Mouse (Mus musculus): ENCODE results near the gene Cipc. TPM values are rescaled to one million over a fixed set of nuclear protein-coding genes. Genes with fewer than 3 reads are reported as not detected.

The Cipc gene
- polyA plus RNA-seq, 1 experiment = 52.3 TPM

DNA sequence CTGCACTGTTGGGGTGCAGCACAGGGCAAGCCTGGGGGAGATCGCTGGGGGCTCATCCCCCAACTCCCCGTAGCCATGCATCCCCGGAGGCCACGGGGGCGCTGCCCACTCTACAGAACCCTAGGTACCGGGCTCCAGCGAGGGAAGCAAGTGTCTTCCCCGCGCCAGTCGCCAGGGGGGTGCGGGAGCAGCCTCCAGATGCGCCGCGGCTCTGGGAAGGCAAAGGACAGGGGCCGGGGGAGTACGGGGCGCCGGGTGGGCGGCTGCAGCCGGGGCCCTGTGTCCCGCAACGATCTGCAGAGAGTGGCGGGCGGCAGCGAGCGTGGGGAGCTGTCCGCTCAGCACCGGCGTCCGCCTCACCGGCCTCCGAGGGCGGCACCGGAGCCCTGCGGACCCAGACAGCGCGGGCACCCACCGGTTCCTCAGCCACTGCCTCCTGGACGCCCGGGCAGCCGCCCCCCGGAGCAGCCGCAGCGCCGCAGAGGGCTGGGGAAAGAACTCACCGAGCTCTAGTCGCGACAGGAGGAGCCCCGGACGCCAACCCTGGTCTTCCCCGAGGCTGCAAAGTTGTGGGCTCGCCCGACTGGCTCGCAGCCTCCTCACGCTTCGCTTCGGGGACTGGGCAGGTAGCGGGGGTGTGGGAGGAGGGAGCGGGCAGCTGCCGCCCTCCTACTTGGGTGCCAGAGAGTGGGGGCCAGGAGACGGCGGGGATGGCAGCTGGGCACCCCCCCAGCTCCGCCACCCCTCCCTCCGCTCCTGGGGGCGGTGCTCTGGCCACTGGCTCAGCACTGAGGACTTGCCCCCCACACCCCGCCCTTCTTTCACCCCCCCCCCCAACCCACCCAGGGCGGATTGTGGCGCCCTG lies 43.3 kb downstream of the Cipc start, which contains the start of gene Zdhhc22:
TSS of gene Zdhhc22 (minus strand) at position 541 of the 865 bp plus-strand sequence.
- no peak for DNase-seq (ENCODE audit: low spot score)

DNA sequence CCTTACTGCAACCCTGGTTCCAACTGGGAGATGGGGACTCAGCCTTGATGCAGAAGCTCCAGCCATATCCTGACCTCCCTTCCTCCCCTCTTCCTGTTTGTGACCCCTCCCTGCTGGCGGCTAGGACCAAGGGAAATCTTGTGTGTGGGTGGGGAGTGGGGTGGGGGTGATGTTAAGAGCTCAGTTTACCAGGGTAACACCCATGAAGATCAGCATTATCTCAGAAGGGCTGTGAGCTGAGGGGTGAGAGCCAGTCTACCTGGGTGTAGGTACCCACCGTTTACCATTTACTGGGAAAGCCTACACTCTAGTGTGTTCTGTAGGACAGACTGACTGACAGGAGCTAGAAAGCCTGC lies 43.9 kb downstream of the Cipc start:
- DNase-seq (ENCODE audit: low spot score) = no peak

DNA sequence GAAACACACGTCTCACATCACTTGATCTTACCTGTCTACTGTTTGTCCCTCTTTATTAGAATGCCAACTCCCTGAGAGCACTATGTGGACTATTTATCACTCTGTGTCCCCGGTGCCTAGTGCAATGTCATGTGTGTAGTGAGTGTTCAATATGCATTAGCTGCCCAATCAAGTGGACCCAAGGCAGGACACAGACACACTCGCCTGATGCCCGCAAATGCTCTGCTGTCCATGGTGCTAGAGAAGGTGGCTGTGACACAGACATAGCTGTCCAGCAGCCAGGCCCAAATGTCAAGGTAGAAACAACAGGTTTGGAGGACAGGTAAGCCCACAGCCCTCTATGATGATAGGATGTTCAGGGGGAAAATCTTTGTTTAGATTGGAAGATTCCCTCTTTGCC lies 47.3 kb downstream of the Cipc start:
- no peak for DNase-seq (ENCODE audit: low spot score)

- DNase-seq (ENCODE audit: low spot score) = no peak
These were observed 47.9 kb downstream of the Cipc start for GRCm38 (mm10) chr12:86994776-86995175.

GRCm38 (mm10) chr12:86995931-86996330 lies 49.1 kb downstream of the Cipc start:
- no peak for DNase-seq (ENCODE audit: low spot score)

DNA sequence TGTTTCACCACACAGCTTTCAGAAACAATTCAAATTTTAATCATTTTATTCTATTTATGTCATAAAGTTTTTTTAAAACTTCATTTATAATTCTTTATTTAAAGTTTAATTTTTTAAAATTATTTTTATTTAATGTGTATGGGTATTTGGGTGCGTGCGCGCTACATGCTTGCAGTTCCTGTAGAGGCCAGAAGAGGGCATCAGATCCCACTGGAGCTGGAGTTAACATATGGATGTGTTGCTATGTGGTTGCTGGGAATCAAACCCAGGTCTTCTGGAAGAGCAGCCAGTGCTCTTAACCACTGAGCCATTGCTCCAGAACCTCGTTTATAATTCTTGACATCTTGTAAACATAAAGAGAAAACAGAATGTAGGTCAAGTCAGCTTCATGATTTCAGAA lies 51.9 kb downstream of the Cipc start:
- DNase-seq (ENCODE audit: low spot score) = no peak

GRCm38 (mm10) chr12:86999283-86999820 lies 52.5 kb downstream of the Cipc start:
- no peak for DNase-seq (ENCODE audit: low spot score)

GRCm38 (mm10) chr12:87000151-87000839 lies 53.5 kb downstream of the Cipc start:
- no peak for DNase-seq (ENCODE audit: low spot score)

DNA sequence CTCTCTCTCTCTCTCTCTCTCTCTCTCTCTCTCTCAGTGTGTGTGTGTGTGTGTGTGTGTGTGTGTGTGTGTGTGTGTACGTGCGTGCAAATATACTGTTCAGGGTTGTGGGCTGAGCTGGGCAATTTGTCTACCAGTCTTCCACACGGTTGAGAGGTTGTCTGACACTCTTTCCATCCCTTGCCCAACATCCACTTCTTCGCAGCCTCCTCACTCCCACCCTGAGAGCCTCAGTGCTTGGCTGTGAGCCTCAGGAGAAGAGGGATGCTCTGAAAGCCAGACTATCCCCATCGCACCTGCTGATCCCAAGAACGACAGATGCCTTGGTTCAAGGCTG lies 54.0 kb downstream of the Cipc start:
- DNase-seq (ENCODE audit: low spot score) = no peak

- DNase-seq (ENCODE audit: low spot score) = no peak
These were observed 55.4 kb downstream of the Cipc start for GRCm38 (mm10) chr12:87002209-87002608.

- DNase-seq (ENCODE audit: low spot score) = no peak
These were observed 56.0 kb downstream of the Cipc start for GRCm38 (mm10) chr12:87002815-87003214.

DNA sequence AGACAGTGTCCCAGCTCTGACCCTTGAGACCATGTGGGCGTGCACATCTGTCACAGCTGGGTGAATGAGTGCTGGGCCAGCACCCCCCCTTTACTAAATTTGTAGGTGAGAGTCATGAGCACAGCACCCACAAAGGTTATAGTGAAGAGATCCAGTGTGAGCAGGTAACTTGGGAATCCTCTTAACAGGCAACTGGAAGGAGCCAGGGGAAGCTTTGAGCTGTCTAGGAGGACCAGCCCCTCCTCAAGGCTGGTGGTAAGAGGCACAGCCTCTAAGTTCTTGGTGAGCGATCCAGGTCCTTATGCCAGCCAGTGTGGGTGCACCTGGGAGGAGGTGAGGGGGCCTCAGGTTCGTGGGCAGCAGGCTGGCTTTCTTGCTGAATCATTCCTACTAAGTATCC lies 56.8 kb downstream of the Cipc start:
- DNase-seq (ENCODE audit: low spot score) = no peak

GRCm38 (mm10) chr12:87004596-87004995 lies 57.8 kb downstream of the Cipc start:
- no peak for DNase-seq (ENCODE audit: low spot score)

Other genes with a start within 250 kb of the Cipc start
- gene Angel1, start 220.6 kb upstream of the Cipc start, polyA plus RNA-seq (2012; rRNA removed) = 6.7 and 6.9 TPM in 2 replicates
- gene Lrrc74a, start 212.7 kb upstream of the Cipc start, polyA plus RNA-seq (2012; rRNA removed) = not detected in 2 replicates
- 29.6 and 38.2 TPM in 2 replicates for gene Irf2bpl, start 62.2 kb upstream of the Cipc start, polyA plus RNA-seq (2012; rRNA removed)
- gene Zdhhc22, start 43.4 kb downstream of the Cipc start, polyA plus RNA-seq (2012; rRNA removed) = not detected in 2 replicates
- 0.13 and 0.19 TPM in 2 replicates for gene Tmem63c, start 74.3 kb downstream of the Cipc start, polyA plus RNA-seq (2012; rRNA removed)
- 62.6 and 64.4 TPM in 2 replicates for gene Ngb, start 155.5 kb downstream of the Cipc start, polyA plus RNA-seq (2012; rRNA removed)
- 70.0 and 90.4 TPM in 2 replicates for gene Gstz1, start 200.1 kb downstream of the Cipc start, polyA plus RNA-seq (2012; rRNA removed)
- 13.6 and 13.9 TPM in 2 replicates for gene Pomt2, start 200.9 kb downstream of the Cipc start, polyA plus RNA-seq (2012; rRNA removed)